1 mouse cellular context compared by ENCODE assay signal in genomic region chr19:34237746-34238145, GRCm38 (mm10).
TF ChIP-seq lines count a peak whose summit lies in the region.

No protein-coding gene starts in this region.

TF ChIP-seq in CH12.LX, 34 proteins besides CTCF, POLR2A, EP300 and RAD21:
- TF ChIP-seq USF2 (conservative IDR thresholded peaks at IDR 0.05; ENCODE audit: low read depth, low read length) (no peak), MAX (IDR thresholded peaks at IDR 0.05; ENCODE audit: low read length) (no peak), CHD1 (IDR thresholded peaks at IDR 0.05; ENCODE audit: low read depth, low read length) (no peak), IRF4 (IDR thresholded peaks at IDR 0.05; ENCODE audit: low read depth, low read length) (no peak), E2F4 (IDR thresholded peaks at IDR 0.05; ENCODE audit: insufficient replicate concordance, low read depth, low read length) (no peak), SIN3A (IDR thresholded peaks at IDR 0.05; ENCODE audit: low read length) (no peak), ZC3H11A (IDR thresholded peaks at IDR 0.05; ENCODE audit: low read depth, low read length) (no peak), MAFK (IDR thresholded peaks at IDR 0.05; ENCODE audit: insufficient replicate concordance, low read length) (no peak), MAZ (IDR thresholded peaks at IDR 0.05; ENCODE audit: low read depth, low read length) (no peak), ETS1 (conservative IDR thresholded peaks at IDR 0.05; ENCODE audit: low read depth, low read length) (no peak), JUN (IDR thresholded peaks at IDR 0.05; ENCODE audit: insufficient read depth, low read depth, low read length) (no peak), POLR2AphosphoS2 (IDR thresholded peaks at IDR 0.05; ENCODE audit: low read depth, low read length) (no peak), MYC (IDR thresholded peaks at IDR 0.05; ENCODE audit: low read depth, low read length) (no peak), MEF2A (IDR thresholded peaks at IDR 0.05; ENCODE audit: borderline replicate concordance, low read depth, low read length) (no peak), ELF1 (IDR thresholded peaks at IDR 0.05; ENCODE audit: low read depth, low read length) (no peak), NELFE (IDR thresholded peaks at IDR 0.05; ENCODE audit: low read depth, low read length) (no peak), ZNF384 (IDR thresholded peaks at IDR 0.05; ENCODE audit: low read depth, low read length) (no peak)
